ENCODE assay signal across 13 mouse cellular contexts in the genomic region with DNA sequence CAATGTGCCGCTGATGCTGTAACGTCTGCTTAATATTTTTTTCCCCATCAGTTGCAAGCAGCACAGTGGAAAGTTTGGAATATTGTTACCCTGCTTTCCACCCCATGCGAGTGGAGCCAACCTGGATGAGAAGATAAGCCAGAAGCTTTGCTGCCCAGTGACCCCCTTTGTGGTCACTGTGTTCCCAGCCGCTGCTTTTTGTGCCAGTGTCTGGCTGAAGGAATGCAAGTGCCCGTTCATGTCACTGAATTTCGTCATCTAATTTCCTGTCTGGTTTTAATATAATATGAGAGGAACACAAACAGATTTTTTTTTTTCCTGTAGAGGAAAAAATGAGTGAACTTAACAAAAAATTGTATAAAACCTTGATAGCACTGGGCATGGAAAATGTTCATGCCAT.
"Had no signal": no experiment of that assay in that cellular context is flagged by ENCODE, and none has a peak within 500 bp of the region (broad histone marks: within the 10 kb centered on the region; RNA-seq: fewer than 3 reads in every experiment).

No protein-coding gene starts in this region.

- ATAC-seq: midbrain, embryonic 16.5 days had no signal

- H3K9ac ChIP-seq: limb, embryonic 13.5 days; liver, embryonic 14.5 days; midbrain, embryonic 12.5 days; neural tube, embryonic 15.5 days had no signal

- H3K4me1 ChIP-seq: midbrain, embryonic 12.5 days; neural tube, embryonic 15.5 days had no signal

- H3K27ac ChIP-seq: kidney, postnatal 0 days; limb, embryonic 13.5 days; liver, embryonic 14.5 days; midbrain, embryonic 12.5 days; neural tube, embryonic 15.5 days; stomach, postnatal 0 days had no signal

- H3K4me2 ChIP-seq: limb, embryonic 13.5 days; midbrain, embryonic 12.5 days; neural tube, embryonic 15.5 days had no signal

- H3K4me3 ChIP-seq: limb, embryonic 13.5 days; midbrain, embryonic 12.5 days; neural tube, embryonic 15.5 days had no signal

- DNase-seq: kidney, adult 9 months; kidney, postnatal 36 days; left cerebral cortex, postnatal 4 days; lung, adult 18-20 months; right cerebral cortex, adult 18-20 months; thymus, postnatal 25 days had no signal

- H3K27me3 ChIP-seq: limb, embryonic 13.5 days; midbrain, embryonic 12.5 days; neural tube, embryonic 15.5 days had no signal

- H3K9me3 ChIP-seq: midbrain, embryonic 12.5 days; neural tube, embryonic 15.5 days had no signal

- H3K36me3 ChIP-seq: midbrain, embryonic 12.5 days; neural tube, embryonic 15.5 days had no signal
